Mouse (Mus musculus): ENCODE measurements around the gene Slc6a18. TPM values are rescaled to one million over a fixed set of nuclear protein-coding genes. Genes with fewer than 3 reads are reported as not detected.
A peak's percentile ranks its signal among the peaks of the same experiment; 100 is the strongest.

The Slc6a18 gene
- total and polyA plus RNA-seq, 3 experiments = not detected

DNA sequence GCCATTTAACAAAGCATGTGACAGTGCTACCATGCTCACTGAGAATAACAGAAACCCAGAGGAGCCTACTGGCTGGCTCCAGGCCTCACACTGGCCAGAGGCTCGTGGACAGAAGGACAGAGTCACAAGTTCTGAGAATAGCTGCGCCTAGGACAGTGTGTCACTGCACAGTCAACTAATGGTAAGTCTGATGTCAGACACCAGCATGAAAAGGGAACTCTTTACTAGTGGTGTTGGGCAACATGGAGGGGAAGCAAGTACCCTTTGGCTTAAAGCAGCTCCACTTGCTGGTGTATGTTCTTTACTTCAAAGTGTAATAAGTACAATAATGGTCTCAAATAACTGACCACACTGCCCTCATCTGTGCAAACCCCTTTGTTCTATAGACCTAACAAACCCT, 15.5 kb upstream of the Slc6a18 start:
- peaks cover 0 to 5% of the 10 kb centered on the region in 2 experiments; a peak in 1 of 4 replicates for H3K4me1 ChIP-seq (ENCODE audit: control insufficient read depth in 1 of 2, insufficient read depth in 2 of 2, low read length in 2 of 2)
- no peak for DNase-seq (ENCODE audit: low read depth, low spot score)
- H3K36me3 ChIP-seq (ENCODE audit: control insufficient read depth in 1 of 2, insufficient read depth in 2 of 2, low read length in 2 of 2) = peaks cover 0 to 3% of the 10 kb centered on the region in 2 experiments; a peak in 2 of 4 replicates
- no peaks in the 10 kb centered on the region for H3K79me2 ChIP-seq (ENCODE audit: control insufficient read depth, insufficient read depth, low read length, poor library complexity)
- no peak overlapping the region for H3K27ac ChIP-seq (ENCODE audit: control insufficient read depth, low read depth, low read length)
- no peaks in the 10 kb centered on the region; a peak in 1 of 4 replicates for H3K27me3 ChIP-seq (ENCODE audit: control insufficient read depth in 1 of 2, insufficient read depth in 2 of 2, low read length in 2 of 2)
- no peak for TF ChIP-seq MYB (IDR thresholded peaks at IDR 0.05; ENCODE audit: low read depth, low read length)
- TF ChIP-seq MXI1 (IDR thresholded peaks at IDR 0.05; ENCODE audit: low read depth, low read length) = no peak
- TF ChIP-seq E2F4 (IDR thresholded peaks at IDR 0.05; ENCODE audit: borderline replicate concordance, low read depth, low read length) = no peak
- TF ChIP-seq UBTF (IDR thresholded peaks at IDR 0.05; ENCODE audit: borderline replicate concordance, insufficient read depth, low read depth, low read length) = no peak
- TF ChIP-seq ZC3H11A (IDR thresholded peaks at IDR 0.05; ENCODE audit: low read depth, low read length) = no peak
- no peak for TF ChIP-seq ETS1 (IDR thresholded peaks at IDR 0.05; ENCODE audit: low read depth, low read length)
- no peak for TF ChIP-seq MAZ (IDR thresholded peaks at IDR 0.05; ENCODE audit: low read depth, low read length)
- no peak for TF ChIP-seq KAT2A (conservative IDR thresholded peaks at IDR 0.05; ENCODE audit: low read depth, low read length)
- TF ChIP-seq NRF1 (IDR thresholded peaks at IDR 0.05; ENCODE audit: insufficient read depth, low read depth, low read length, poor library complexity, severe bottlenecking) = no peak
- no peak for TF ChIP-seq MYC (IDR thresholded peaks at IDR 0.05; ENCODE audit: low read depth, low read length)
- TF ChIP-seq GABPA (IDR thresholded peaks at IDR 0.05; ENCODE audit: low read depth, low read length) = no peak
- TF ChIP-seq RCOR1 (IDR thresholded peaks at IDR 0.05; ENCODE audit: low read depth, low read length) = no peak
- no peak for TF ChIP-seq SIN3A (IDR thresholded peaks at IDR 0.05; ENCODE audit: low read length)
- no peak overlapping the region for H3K9ac ChIP-seq (ENCODE audit: control insufficient read depth, low read depth, low read length, poor library complexity, severe bottlenecking)
- H3K4me3 ChIP-seq (ENCODE audit: control insufficient read depth in 1 of 2, insufficient read depth in 1 of 2, low read depth in 2 of 2, low read length in 2 of 2) = no peak overlapping the region
- H3K9me3 ChIP-seq (replicated peaks; ENCODE audit: insufficient read depth, low read length) = no peaks in the 10 kb centered on the region

DNA sequence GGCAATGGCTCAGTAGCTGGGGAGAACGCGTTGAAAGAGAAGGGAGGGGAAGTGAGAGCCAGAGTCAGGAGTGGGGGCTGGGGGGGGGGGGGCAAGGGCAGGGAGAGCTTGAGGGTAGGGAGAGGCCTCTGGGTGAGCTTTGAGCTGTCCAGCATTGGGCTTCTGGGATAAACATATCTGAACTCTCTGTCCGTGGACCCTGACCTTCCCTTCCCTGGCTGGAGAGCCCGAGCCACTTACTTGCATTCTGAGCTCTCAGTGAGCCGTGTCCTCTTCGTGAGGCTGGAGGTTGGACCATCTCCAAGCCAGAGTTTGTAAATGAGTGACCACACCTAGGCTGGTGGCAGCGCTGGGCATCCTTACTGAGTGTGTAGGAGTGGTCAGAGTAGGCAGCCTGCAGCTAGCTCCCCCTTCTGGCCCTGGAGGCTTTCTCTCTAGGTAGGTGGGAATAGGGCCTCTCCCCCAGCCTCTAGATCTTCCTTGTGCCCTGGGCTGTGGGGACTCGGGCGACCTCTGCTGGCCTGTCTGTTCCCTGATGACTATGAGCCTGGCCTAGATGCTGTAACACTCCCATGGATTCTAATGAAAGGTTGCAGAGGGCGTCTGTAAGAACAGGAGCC, 14.5 kb upstream of the Slc6a18 start:
- no peaks in the 10 kb centered on the region; a peak in 1 of 4 replicates for H3K27me3 ChIP-seq (ENCODE audit: control insufficient read depth in 1 of 2, insufficient read depth in 2 of 2, low read length in 2 of 2)
- H3K36me3 ChIP-seq (ENCODE audit: control insufficient read depth in 1 of 2, insufficient read depth in 2 of 2, low read length in 2 of 2) = peaks cover 0 to 3% of the 10 kb centered on the region in 2 experiments; a peak in 2 of 4 replicates
- no peaks in the 10 kb centered on the region for H3K9me3 ChIP-seq (replicated peaks; ENCODE audit: insufficient read depth, low read length)
- no peak overlapping the region for H3K4me3 ChIP-seq (ENCODE audit: control insufficient read depth in 1 of 2, insufficient read depth in 1 of 2, low read depth in 2 of 2, low read length in 2 of 2)
- H3K27ac ChIP-seq (ENCODE audit: control insufficient read depth, low read depth, low read length) = no peak overlapping the region
- no peak overlapping the region for H3K9ac ChIP-seq (ENCODE audit: control insufficient read depth, low read depth, low read length, poor library complexity, severe bottlenecking)
- no peaks in the 10 kb centered on the region for H3K79me2 ChIP-seq (ENCODE audit: control insufficient read depth, insufficient read depth, low read length, poor library complexity)
- TF ChIP-seq ZC3H11A (IDR thresholded peaks at IDR 0.05; ENCODE audit: low read depth, low read length) (peak; percentile 33; the same call in 1 of the 2 replicates), SMC3 (IDR thresholded peaks at IDR 0.05; ENCODE audit: low read depth, low read length) (peak; percentile 77), RAD21 (IDR thresholded peaks at IDR 0.05; ENCODE audit: low read depth, low read length) (peak; percentile 51), MEF2A (IDR thresholded peaks at IDR 0.05; ENCODE audit: extremely low read depth, insufficient replicate concordance, low read depth, low read length, poor library complexity, severe bottlenecking) (no peak), TBP (IDR thresholded peaks at IDR 0.05; ENCODE audit: low read depth, low read length) (no peak), CTCF (IDR thresholded peaks at IDR 0.05 in 2 of 3, conservative IDR thresholded peaks at IDR 0.05 in 1 of 3; ENCODE audit: control insufficient read depth in 1 of 3, insufficient read depth in 1 of 3, low read depth in 2 of 3, low read length in 3 of 3, poor library complexity in 1 of 3, severe bottlenecking in 1 of 3) (peak; percentile 56 to 88 (median 74))
- DNase-seq (ENCODE audit: low read depth, low spot score) = peak; percentile 64
- peaks cover 0 to 5% of the 10 kb centered on the region in 2 experiments; a peak in 1 of 4 replicates for H3K4me1 ChIP-seq (ENCODE audit: control insufficient read depth in 1 of 2, insufficient read depth in 2 of 2, low read length in 2 of 2)

Measured in MEL (cell line).